Mouse (Mus musculus) liver, embryonic 14.5 days (tissue): ENCODE results near the gene Slc17a5. TPM values are rescaled to one million over a fixed set of nuclear protein-coding genes. Genes with fewer than 3 reads are reported as not detected.

Experiments used
- ATAC-seq: fragments of 200-750 bp; cut with Nextera tagmentation; 2 replicates; pipeline ENCODE4 v1.8.0; 2017; ENCODE audit warnings: moderate number of reproducible peaks, mild to moderate bottlenecking, moderate library complexity; ENCODE audit not compliant: insufficient read depth
- DNase-seq, 3 experiments: peaks; one replicate each; pipeline ENCODE4 v3.0.0-alpha.2; 2012 to 2013; ENCODE audit warnings: low read depth in 3 of 3, low spot score in 3 of 3
- H3K27ac ChIP-seq: fragments of 300-500 bp; sonication (generic); 2 replicates; pipeline ENCODE4 v1.5.1; 2014; ENCODE audit warnings: moderate library complexity, mild to moderate bottlenecking, control low read depth, inconsistent platforms
- H3K27me3 ChIP-seq: fragments of 300-500 bp; sonication (generic); 2 replicates; pipeline ENCODE4 v1.6.1; 2014; ENCODE audit warnings: mild to moderate bottlenecking, low read length, moderate library complexity; ENCODE audit not compliant: control insufficient read depth, insufficient read depth
- H3K36me3 ChIP-seq: fragments of 300-500 bp; sonication (generic); replicated peaks from 2 replicates; pipeline ENCODE4 v1.6.1; 2014; ENCODE audit warnings: low read depth; ENCODE audit not compliant: control insufficient read depth, insufficient read depth
- H3K4me1 ChIP-seq, 2 experiments: fragments of 200-500 bp in 1 of 2; fragments of 300-500 bp in 1 of 2; sonication (generic) in 1 of 2; replicated peaks; 2 replicates each; pipeline ENCODE4 v1.6.1; 2012 to 2014; ENCODE audit warnings: antibody characterized with exemption in 1 of 2, inconsistent platforms in 1 of 2, low read length in 1 of 2; ENCODE audit not compliant: control insufficient read depth in 2 of 2, insufficient read depth in 2 of 2
- H3K4me2 ChIP-seq: fragments of 300-500 bp; sonication (generic); 2 replicates; pipeline ENCODE4 v1.6.1; 2014; ENCODE audit warnings: low read depth, mild to moderate bottlenecking, control low read depth, moderate library complexity
- H3K4me3 ChIP-seq, 2 experiments: fragments of 200-500 bp in 1 of 2; fragments of 300-500 bp in 1 of 2; sonication (generic) in 1 of 2; 2 replicates each; pipeline ENCODE4 v1.5.1; 2012 to 2014; ENCODE audit warnings: low read depth in 2 of 2, low read length in 2 of 2, mild to moderate bottlenecking in 2 of 2, control low read depth in 1 of 2, inconsistent platforms in 1 of 2, moderate library complexity in 1 of 2; ENCODE audit not compliant: insufficient read depth in 1 of 2
- H3K9ac ChIP-seq: fragments of 300-500 bp; sonication (generic); replicated peaks from 2 replicates; pipeline ENCODE4 v1.6.1; 2014; ENCODE audit warnings: mild to moderate bottlenecking, control low read depth, moderate library complexity
- H3K9me3 ChIP-seq: fragments of 300-500 bp; sonication (generic); 2 replicates; pipeline ENCODE4 v1.6.1; 2016; ENCODE audit warnings: low read length, mixed read lengths; ENCODE audit not compliant: control insufficient read depth
- CTCF ChIP-seq: IDR thresholded peaks from 2 replicates; pipeline ENCODE4 v1.5.1; 2016; ENCODE audit warnings: antibody characterized with exemption, low read depth, control low read depth
- EP300 ChIP-seq: IDR thresholded peaks from 2 replicates; pipeline ENCODE4 v1.6.1; 2016; ENCODE audit warnings: antibody characterized with exemption, low read depth
- WGBS: fragments of 180-500 bp; shearing (Covaris S2); extraction: QIAGEN DNeasy Blood & Tissue Kit; methylation state at CpG from one replicate; pipeline ENCODE4 v1.1.7; 2014; ENCODE audit not compliant: insufficient replicate concordance; 5-methylcytosine and 5-hydroxymethylcytosine counted together
- polyA plus RNA-seq, 2 experiments: library from polyadenylated mRNA; depleted of rRNA in 1 of 2; stranded (reverse) in 1 of 2; unstranded in 1 of 2; fragments of >200 nt; fragmentation: Nextera tagmentation in 1 of 2; extraction: Ambion mirVana in 1 of 2; gene quantifications; 2 replicates each; pipeline versions ENCODE4 v1.2.1 to v1.2.3; 2012 to 2014

Slc17a5 gene
- polyA plus RNA-seq, 2 experiments, result 2.4 to 3.8 TPM

- Histone ChIP-seq H3K4me2 (peak overlapping the region; percentile 92), H3K9ac (peak overlapping the region; percentile 63), H3K27ac (peak overlapping the region; percentile 49), H3K4me3 (peak overlapping the region; percentile 53 to 65), H3K36me3 (no peaks in the 10 kb centered on the region), H3K9me3 (no peaks in the 10 kb centered on the region), H3K4me1 (peaks cover 5 to 16% of the 10 kb centered on the region in 2 experiments; a peak in 2 of 4 replicates), H3K27me3 (no peaks in the 10 kb centered on the region)
- peak in 2 of 3 experiments; percentile 40 to 68 for DNase-seq
- peak; percentile 73 for ATAC-seq
- under 1% methylated on average over 24 of the region's 24 CpGs for WGBS
- no peak for TF ChIP-seq EP300
- peak; percentile 89 for TF ChIP-seq CTCF
Measured at GRCm38 (mm10) chr9:78527301-78527761, 60.5 kb downstream of the Slc17a5 start.

- H3K4me3 ChIP-seq, result no peak overlapping the region
- no peak overlapping the region for H3K4me2 ChIP-seq
- WGBS, result 59% methylated on average over 2 of the region's 2 CpGs
- no peaks in the 10 kb centered on the region for H3K36me3 ChIP-seq
- TF ChIP-seq CTCF (no peak), EP300 (no peak)
- no peak for ATAC-seq
- no peaks in the 10 kb centered on the region for H3K27me3 ChIP-seq
- H3K9me3 ChIP-seq, result no peaks in the 10 kb centered on the region
- H3K4me1 ChIP-seq, result peaks cover 5 to 9% of the 10 kb centered on the region in 2 experiments; a peak in 2 of 4 replicates
- no peak for DNase-seq
- H3K9ac ChIP-seq, result no peak overlapping the region
- H3K27ac ChIP-seq, result no peak overlapping the region
Measured at GRCm38 (mm10) chr9:78526206-78526605, 61.6 kb downstream of the Slc17a5 start.

GRCm38 (mm10) chr9:78525451-78526135 lies 62.2 kb downstream of the Slc17a5 start:
- Histone ChIP-seq H3K9me3 (no peaks in the 10 kb centered on the region), H3K36me3 (no peaks in the 10 kb centered on the region), H3K27ac (no peak overlapping the region), H3K4me1 (peaks cover 6 to 14% of the 10 kb centered on the region in 2 experiments; a peak in 3 of 4 replicates), H3K4me2 (no peak overlapping the region), H3K4me3 (no peak overlapping the region), H3K9ac (no peak overlapping the region), H3K27me3 (no peaks in the 10 kb centered on the region)
- WGBS, result 84% methylated on average over 17 of the region's 17 CpGs
- TF ChIP-seq CTCF (no peak), EP300 (no peak)
- DNase-seq (no peak), ATAC-seq (no peak)

- ATAC-seq (no peak), DNase-seq (no peak)
Measured at GRCm38 (mm10) chr9:78521689-78522088, 66.2 kb downstream of the Slc17a5 start.

GRCm38 (mm10) chr9:78520780-78521601 lies 66.8 kb downstream of the Slc17a5 start:
- Histone ChIP-seq H3K36me3 (no peaks in the 10 kb centered on the region), H3K9ac (peak overlapping the region; percentile 51), H3K27ac (no peak overlapping the region), H3K4me1 (peaks cover 13 to 25% of the 10 kb centered on the region in 2 experiments), H3K4me2 (peak overlapping the region; percentile 67), H3K27me3 (no peaks in the 10 kb centered on the region), H3K4me3 (peak overlapping the region; percentile 43 to 65), H3K9me3 (no peaks in the 10 kb centered on the region)
- ATAC-seq (peak; percentile 27; the same call in 1 of the 2 replicates), DNase-seq (no peak)
- TF ChIP-seq EP300 (no peak), CTCF (no peak)
- 3% methylated on average over 40 of the region's 40 CpGs for WGBS

More at GRCm38 (mm10) chr9:78521689-78522088, 66.2 kb downstream of the Slc17a5 start:
- Histone ChIP-seq H3K9ac (0 out of 2 replicates have a peak overlapping the region, but pooled peaks have one; percentile 18), H3K4me3 (peak overlapping the region; percentile 43 to 65), H3K9me3 (no peaks in the 10 kb centered on the region), H3K36me3 (no peaks in the 10 kb centered on the region), H3K27me3 (no peaks in the 10 kb centered on the region), H3K4me1 (peaks cover 8 to 21% of the 10 kb centered on the region in 2 experiments), H3K4me2 (peak overlapping the region; percentile 67), H3K27ac (no peak overlapping the region)
- TF ChIP-seq CTCF (peak; percentile 63), EP300 (no peak)
- 17% methylated on average over 14 of the region's 14 CpGs for WGBS
